Mouse (Mus musculus): ENCODE measurements around the gene Ptprk.

Gene Ptprk

DNA sequence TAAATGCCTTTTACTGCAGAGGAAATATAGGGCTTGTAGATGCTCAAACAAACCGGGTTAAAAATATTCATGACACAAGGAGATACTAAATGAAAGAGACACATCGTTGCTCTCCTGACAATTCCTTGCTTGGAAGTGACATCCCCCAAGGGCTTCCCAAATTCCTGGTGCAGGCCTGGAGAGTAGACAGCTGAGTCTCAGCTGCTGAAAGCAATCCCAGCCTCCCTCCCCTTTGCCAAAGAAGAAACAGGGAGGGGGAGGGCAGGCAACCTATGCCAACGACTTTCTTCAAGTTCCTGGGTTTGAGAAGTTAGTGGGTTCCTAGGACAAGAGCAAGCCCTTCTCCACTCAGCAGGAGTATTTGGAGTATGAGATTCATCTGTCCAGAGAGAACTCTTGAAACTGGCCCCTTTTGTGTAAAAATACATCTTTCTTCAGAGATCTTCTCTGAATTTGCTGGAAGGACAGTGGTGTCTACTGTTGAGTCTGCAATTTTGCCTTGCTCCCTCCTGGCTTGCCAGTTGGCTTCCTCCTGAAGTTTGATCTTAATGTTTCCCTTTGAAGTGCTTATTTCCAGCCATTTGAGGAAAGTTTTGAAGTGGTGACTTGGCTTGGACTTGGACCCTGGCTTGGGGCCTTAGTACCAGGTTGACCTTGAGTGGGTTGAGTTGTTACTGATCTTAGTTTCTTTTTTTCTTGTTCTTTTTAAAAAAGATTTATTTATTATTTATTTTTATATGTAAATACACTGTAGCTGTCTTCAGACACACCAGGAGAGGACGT, 111.6 kb downstream of the Ptprk start:
- no peak for DNase-seq (ENCODE audit: low spot score)

DNA sequence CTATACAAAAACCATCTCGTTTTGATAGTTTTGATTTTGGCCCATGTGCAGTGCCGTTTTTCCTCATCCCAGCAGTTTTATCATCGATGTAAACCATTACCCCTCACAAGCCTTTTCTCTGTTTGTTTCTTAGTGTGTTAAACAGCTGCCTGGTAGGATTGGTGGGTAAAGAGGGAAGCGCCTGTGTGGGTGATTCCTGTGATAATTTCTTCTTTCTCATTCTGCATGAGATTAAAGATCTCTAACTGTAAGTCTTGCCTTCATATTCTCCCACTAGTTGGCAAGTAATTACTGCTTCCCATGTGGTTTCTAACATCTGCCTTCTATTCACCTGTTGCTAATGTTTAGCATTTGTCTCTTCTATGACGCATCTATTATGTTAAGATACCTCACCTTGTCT, 116.8 kb downstream of the Ptprk start:
- no peak for DNase-seq (ENCODE audit: low spot score)

DNA sequence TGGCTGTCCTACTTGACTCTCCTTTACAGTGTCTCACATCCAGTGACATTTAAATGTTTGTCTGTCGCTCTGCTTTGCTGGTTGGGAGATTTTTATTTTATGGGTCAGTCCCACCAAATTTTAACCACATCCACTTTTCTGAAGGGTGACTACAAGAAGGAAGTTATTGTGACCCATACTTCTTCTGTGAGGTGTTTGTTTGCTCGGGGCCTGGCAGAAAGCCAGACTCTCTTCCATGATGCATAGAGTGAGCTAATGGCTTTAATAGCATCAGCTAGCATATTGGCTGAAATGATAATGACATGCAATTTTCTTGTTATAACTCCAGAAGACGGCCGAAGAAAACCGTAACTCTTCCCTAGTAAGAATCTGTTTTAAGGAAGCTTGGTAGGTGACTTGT, 119.0 kb downstream of the Ptprk start:
- DNase-seq (ENCODE audit: low spot score): no peak

DNA sequence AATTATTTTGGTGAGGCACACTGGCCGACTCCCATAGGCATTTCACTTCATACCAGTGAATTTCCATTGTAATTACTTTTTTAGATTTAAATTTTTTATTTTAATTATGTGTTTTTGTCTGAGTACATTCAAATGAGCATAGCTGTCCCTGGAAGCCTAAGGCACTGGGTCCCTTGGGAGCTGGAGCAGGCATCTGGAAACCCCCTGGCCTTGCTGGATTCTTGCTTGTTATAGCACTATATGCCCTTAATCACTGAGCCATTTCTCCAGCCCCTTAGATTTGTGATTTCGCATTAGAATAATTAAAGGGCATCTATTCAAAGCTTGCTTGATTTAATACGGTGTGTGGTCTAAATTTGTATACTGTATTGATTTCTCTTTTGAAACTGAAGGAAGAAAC, 126.0 kb downstream of the Ptprk start:
- no peak for DNase-seq (ENCODE audit: low spot score)

GRCm38 (mm10) chr10:28209394-28209793, 134.8 kb downstream of the Ptprk start:
- no peak for DNase-seq (ENCODE audit: low spot score)

DNA sequence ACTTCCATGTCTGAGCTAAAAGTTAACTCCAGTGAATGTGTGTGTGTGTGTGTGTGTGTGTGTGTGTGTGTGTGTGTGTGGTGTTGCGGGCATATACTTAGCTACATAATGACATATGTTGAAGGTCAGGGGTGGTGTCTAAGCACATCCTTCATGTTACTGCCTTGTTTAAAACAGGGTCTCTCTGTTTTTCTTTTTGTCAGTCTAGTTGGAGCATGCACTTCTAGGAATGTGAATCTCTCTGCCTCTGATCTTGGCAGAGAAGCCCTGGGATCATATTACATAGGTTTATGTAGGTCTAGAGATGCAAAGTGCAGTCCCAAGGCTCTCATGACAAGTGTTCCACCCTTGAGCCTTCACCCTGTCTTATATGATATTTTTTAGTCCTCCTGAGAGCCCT, 137.5 kb downstream of the Ptprk start:
- peak; percentile 57 for DNase-seq (ENCODE audit: low spot score)

GRCm38 (mm10) chr10:28215153-28215552, 140.5 kb downstream of the Ptprk start:
- no peak for DNase-seq (ENCODE audit: low spot score)

DNA sequence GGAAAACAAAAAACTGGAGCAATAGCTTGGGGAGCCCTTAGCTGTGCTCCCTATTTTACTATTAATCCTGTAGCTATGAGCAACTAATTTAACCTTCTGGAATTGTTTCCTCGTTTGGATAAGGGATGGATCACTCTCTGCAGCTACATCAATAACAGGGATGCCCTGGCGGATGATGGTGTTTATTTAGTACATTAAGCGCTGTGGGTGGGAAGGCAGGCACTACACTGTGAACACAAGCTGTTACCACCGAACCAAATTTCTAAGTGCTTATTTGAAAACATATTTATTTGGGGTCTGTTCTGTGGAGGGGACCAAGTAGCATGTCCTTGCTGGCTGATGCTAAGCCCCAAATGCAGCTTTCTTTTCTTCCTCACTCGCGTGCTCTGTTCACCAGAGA, 149.0 kb downstream of the Ptprk start:
- no peak for DNase-seq (ENCODE audit: low spot score)

- DNase-seq (ENCODE audit: low spot score): no peak
These were observed 149.8 kb downstream of the Ptprk start for GRCm38 (mm10) chr10:28224376-28224775.

DNA sequence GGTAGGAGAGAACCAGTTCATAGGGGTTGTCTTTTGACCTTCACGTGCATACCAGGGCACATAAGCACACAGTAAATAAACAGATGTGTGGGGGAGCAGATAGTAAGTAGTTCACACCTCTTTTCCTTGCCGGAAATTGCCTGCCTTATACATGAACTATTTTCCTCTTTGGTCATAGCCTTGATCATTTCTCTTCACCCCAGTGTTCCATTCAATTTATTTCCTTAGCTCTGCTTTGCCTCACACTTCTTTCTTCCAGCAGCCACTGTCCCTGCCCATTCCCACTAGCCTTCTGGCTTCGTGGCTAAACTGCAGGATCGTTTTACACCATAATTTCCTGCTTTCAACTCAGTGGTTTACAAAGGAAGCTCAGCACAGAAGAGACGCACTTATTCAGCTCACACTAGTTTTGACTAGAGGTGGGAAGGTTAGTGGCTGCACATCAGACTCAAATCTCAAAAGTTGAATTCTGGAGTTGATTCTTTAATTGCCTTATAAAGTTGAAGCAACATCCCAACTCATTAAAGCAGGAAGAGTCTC, 151.0 kb downstream of the Ptprk start:
- DNase-seq (ENCODE audit: low spot score): peak; percentile 38

DNA sequence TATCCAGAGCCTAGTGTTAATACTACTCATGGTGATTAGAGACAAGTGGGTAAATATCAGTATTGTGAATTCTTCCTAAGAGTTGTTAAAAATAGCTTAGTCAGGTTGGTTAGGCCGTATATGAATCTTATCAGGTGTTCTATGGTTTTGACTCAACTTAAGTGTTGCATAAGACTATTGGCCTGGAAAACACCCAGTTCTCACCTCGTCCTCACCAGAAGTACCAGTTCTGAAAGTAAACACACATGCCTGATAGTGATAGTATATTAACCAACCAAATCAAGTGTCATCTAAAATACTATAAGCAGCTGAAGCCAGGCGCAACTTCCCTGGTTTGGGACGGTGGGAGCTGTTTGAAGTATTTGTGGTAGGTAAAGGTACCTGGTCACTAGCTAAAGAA, 153.1 kb downstream of the Ptprk start:
- no peak for DNase-seq (ENCODE audit: low spot score)

DNA sequence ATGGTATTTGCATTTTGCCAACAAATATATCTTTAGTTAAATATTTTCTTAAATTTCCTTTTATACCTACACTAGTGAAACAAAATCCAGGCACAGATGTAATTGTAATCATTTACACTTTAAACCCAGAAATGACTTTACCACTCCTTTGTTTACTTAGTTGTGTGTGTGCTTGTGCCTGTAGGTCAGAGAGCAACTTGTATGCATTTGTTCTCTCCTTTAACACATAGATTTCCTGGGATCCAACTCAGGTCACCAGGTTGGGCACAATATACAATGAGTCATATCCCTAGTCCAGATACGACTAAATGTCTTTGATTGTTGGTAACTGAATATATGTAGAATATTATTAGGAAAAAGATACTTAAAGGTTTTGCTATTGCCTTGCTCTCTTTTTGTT, 153.6 kb downstream of the Ptprk start:
- no peak for DNase-seq (ENCODE audit: low spot score)

- peak; percentile 76 for DNase-seq (ENCODE audit: low spot score)
These were observed 157.9 kb downstream of the Ptprk start for GRCm38 (mm10) chr10:28232273-28233167.

DNA sequence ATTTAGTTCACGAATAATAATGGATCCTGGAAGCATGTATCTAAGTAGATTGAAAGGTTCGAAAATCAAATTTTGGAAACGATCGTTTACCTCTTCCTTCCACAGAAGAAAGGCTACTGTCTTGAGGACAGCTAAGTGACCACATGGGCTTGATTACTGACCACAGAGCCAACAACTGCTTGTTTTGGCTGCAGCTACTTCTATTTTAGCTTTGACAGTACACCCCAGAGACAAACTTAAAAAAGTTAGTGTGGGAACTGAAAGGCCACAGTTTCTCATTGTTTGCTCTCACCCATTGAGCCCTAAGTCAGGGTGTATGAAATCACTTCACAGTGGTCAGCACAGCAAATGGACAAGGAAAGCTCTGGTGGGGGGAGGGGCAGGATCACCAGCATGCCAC, 174.4 kb downstream of the Ptprk start:
- DNase-seq (ENCODE audit: low spot score): no peak

- DNase-seq (ENCODE audit: low spot score): no peak
These were observed 176.8 kb downstream of the Ptprk start for GRCm38 (mm10) chr10:28251385-28251784.

DNA sequence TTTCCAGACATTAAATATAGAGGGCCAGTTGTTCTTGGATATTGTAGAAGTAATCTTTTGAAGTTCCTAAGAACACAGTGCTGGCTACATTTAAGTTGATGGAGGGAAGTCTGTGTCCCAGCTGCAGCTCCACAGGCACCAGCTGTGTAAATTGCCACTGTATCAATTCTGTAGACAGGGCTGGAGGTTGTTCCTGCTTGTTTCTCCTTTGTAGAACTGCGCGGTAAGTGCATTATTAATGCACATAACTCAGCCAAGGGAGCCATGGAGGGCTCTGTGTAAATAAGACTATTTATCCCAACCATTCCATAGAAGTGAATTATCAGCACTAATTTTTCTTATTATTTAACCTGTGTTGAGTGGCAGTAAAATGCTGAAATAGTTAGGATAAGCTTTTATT, 186.0 kb downstream of the Ptprk start:
- peak; percentile 18 for DNase-seq (ENCODE audit: low spot score)

GRCm38 (mm10) chr10:28262159-28262558, 187.5 kb downstream of the Ptprk start:
- DNase-seq (ENCODE audit: low spot score): no peak

DNA sequence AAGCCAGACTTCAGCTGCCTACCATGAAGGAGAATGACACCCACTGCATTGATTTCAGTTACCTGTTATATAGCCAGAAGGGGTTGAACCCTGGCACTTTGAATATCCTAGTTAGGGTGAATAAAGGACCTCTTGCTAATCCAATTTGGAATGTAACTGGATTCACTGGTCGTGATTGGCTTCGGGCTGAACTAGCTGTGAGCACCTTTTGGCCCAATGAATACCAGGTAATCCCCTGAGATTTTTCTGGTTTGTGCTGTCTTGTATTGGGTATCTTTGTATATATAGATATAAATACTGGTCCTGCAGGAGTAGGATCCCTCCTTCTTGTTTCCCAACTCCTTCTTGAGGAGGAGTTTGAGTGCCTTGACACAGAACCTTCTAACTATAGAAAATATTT, 188.9 kb downstream of the Ptprk start:
- no peak for DNase-seq (ENCODE audit: low spot score)

DNA sequence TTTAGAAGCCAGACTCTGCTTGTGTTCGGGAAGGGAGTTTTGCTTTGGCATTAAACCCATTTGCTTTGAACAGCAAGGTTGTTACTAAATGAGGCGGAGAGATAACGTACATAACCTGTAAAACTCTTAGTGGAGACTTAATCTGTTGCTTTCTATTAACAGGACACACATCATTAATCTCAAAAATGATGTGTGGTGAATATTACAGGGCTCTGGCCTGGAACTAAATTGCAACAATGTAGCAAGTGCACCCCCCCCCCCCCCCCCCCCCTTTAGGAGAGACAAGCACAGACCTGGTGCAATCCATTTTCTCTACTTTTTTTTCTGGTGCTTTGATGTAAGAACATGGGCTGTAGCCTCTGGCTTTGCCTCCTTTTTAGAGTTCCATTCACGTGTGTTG, 195.7 kb downstream of the Ptprk start:
- no peak for DNase-seq (ENCODE audit: low spot score)

- DNase-seq (ENCODE audit: low spot score): no peak
These were observed 197.3 kb downstream of the Ptprk start for GRCm38 (mm10) chr10:28271729-28272606.

GRCm38 (mm10) chr10:28278757-28279156, 204.1 kb downstream of the Ptprk start:
- DNase-seq (ENCODE audit: low spot score): no peak

- DNase-seq (ENCODE audit: low spot score): peak; percentile 53
These were observed 222.9 kb downstream of the Ptprk start for GRCm38 (mm10) chr10:28297531-28297930.

Measured in embryo, embryonic 10.5 days (tissue).